Mouse (Mus musculus): Measurements from ENCODE around the gene Wfdc13. TPM values are rescaled to one million over a fixed set of nuclear protein-coding genes. Genes with fewer than 3 reads are reported as not detected.

Wfdc13 gene
- not detected in 2 replicates for polyA plus RNA-seq (2015; fragmentation: Nextera tagmentation; extraction: Ambion mirVana)

GRCm38 (mm10) chr2:164684807-164685206, at the start of gene Wfdc13:
Wfdc13 (plus strand) TSS chr2:164685107.
- Histone ChIP-seq H3K9ac (replicated peaks; ENCODE audit: low read depth, low read length) (no peak within 1 kb of the TSS), H3K27ac (ENCODE audit: low read length) (no peak within 1 kb of the TSS), H3K4me2 (ENCODE audit: low read length) (no peak within 1 kb of the TSS), H3K27me3 (replicated peaks; ENCODE audit: control insufficient read depth, insufficient read depth, low read length) (no peaks in the 10 kb centered on the region; the same call in 1 of the 2 replicates), H3K36me3 (ENCODE audit: control insufficient read depth, insufficient read depth) (no peaks in the 10 kb centered on the region), H3K9me3 (ENCODE audit: control insufficient read depth, low read length) (no peaks in the 10 kb centered on the region), H3K4me3 (replicated peaks; ENCODE audit: low read length) (no peak within 1 kb of the TSS), H3K4me1 (replicated peaks; ENCODE audit: control insufficient read depth, insufficient read depth, low read length) (no peaks in the 10 kb centered on the region)
- 66% methylated on average over 3 of the region's 3 CpGs for WGBS
- ATAC-seq: no peak

GRCm38 (mm10) chr2:164635266-164635665, 49.6 kb upstream of the Wfdc13 start:
- H3K4me3 ChIP-seq (replicated peaks; ENCODE audit: low read length): no peak overlapping the region
- H3K4me2 ChIP-seq (ENCODE audit: low read length): no peak overlapping the region
- H3K9ac ChIP-seq (replicated peaks; ENCODE audit: low read depth, low read length): no peak overlapping the region
- no peaks in the 10 kb centered on the region for H3K36me3 ChIP-seq (ENCODE audit: control insufficient read depth, insufficient read depth)
- H3K27me3 ChIP-seq (replicated peaks; ENCODE audit: control insufficient read depth, insufficient read depth, low read length): no peaks in the 10 kb centered on the region
- no peaks in the 10 kb centered on the region for H3K4me1 ChIP-seq (replicated peaks; ENCODE audit: control insufficient read depth, insufficient read depth, low read length)
- H3K27ac ChIP-seq (ENCODE audit: low read length): no peak overlapping the region
- H3K9me3 ChIP-seq (ENCODE audit: control insufficient read depth, low read length): peaks cover 2% of the 10 kb centered on the region; the same call in 1 of the 2 replicates
- ATAC-seq: no peak
- WGBS: 75% methylated on average over 9 of the region's 9 CpGs

- H3K9ac ChIP-seq (replicated peaks; ENCODE audit: low read depth, low read length): no peak within 1 kb of the TSS
- no peak within 1 kb of the TSS for H3K4me2 ChIP-seq (ENCODE audit: low read length)
- no peaks in the 10 kb centered on the region for H3K36me3 ChIP-seq (ENCODE audit: control insufficient read depth, insufficient read depth)
- no peaks in the 10 kb centered on the region; the same call in 1 of the 2 replicates for H3K4me1 ChIP-seq (replicated peaks; ENCODE audit: control insufficient read depth, insufficient read depth, low read length)
- 90% methylated on average over 3 of the region's 3 CpGs for WGBS
- no peak within 1 kb of the TSS for H3K4me3 ChIP-seq (replicated peaks; ENCODE audit: low read length)
- H3K27ac ChIP-seq (ENCODE audit: low read length): no peak within 1 kb of the TSS
- peaks cover 2% of the 10 kb centered on the region; the same call in 1 of the 2 replicates for H3K9me3 ChIP-seq (ENCODE audit: control insufficient read depth, low read length)
- H3K27me3 ChIP-seq (replicated peaks; ENCODE audit: control insufficient read depth, insufficient read depth, low read length): no peaks in the 10 kb centered on the region
- ATAC-seq: no peak
Observed at GRCm38 (mm10) chr2:164638696-164639095, 46.2 kb upstream of the Wfdc13 start, which contains the start of gene Wfdc16. Wfdc16 (minus strand) TSS chr2:164638796.

- Histone ChIP-seq H3K27ac (ENCODE audit: low read length) (no peak overlapping the region), H3K9me3 (ENCODE audit: control insufficient read depth, low read length) (peaks cover 2% of the 10 kb centered on the region; the same call in 1 of the 2 replicates), H3K27me3 (replicated peaks; ENCODE audit: control insufficient read depth, insufficient read depth, low read length) (no peaks in the 10 kb centered on the region), H3K4me2 (ENCODE audit: low read length) (no peak overlapping the region), H3K9ac (replicated peaks; ENCODE audit: low read depth, low read length) (no peak overlapping the region), H3K4me1 (replicated peaks; ENCODE audit: control insufficient read depth, insufficient read depth, low read length) (no peaks in the 10 kb centered on the region; the same call in 1 of the 2 replicates), H3K4me3 (replicated peaks; ENCODE audit: low read length) (no peak overlapping the region), H3K36me3 (ENCODE audit: control insufficient read depth, insufficient read depth) (no peaks in the 10 kb centered on the region)
- 75% methylated on average over 7 of the region's 7 CpGs for WGBS
- no peak for ATAC-seq
Observed at GRCm38 (mm10) chr2:164641129-164641528, 43.8 kb upstream of the Wfdc13 start.

GRCm38 (mm10) chr2:164641881-164642673, 42.8 kb upstream of the Wfdc13 start:
- Histone ChIP-seq H3K4me2 (ENCODE audit: low read length) (no peak overlapping the region), H3K9me3 (ENCODE audit: control insufficient read depth, low read length) (peaks cover 2% of the 10 kb centered on the region), H3K4me1 (replicated peaks; ENCODE audit: control insufficient read depth, insufficient read depth, low read length) (no peaks in the 10 kb centered on the region; the same call in 1 of the 2 replicates), H3K9ac (replicated peaks; ENCODE audit: low read depth, low read length) (no peak overlapping the region), H3K27ac (ENCODE audit: low read length) (no peak overlapping the region), H3K36me3 (ENCODE audit: control insufficient read depth, insufficient read depth) (no peaks in the 10 kb centered on the region), H3K4me3 (replicated peaks; ENCODE audit: low read length) (no peak overlapping the region), H3K27me3 (replicated peaks; ENCODE audit: control insufficient read depth, insufficient read depth, low read length) (no peaks in the 10 kb centered on the region)
- ATAC-seq: no peak
- 63% methylated on average over 13 of the region's 13 CpGs for WGBS

- Histone ChIP-seq H3K9ac (replicated peaks; ENCODE audit: low read depth, low read length) (no peak within 1 kb of the TSS), H3K9me3 (ENCODE audit: control insufficient read depth, low read length) (no peaks in the 10 kb centered on the region), H3K36me3 (ENCODE audit: control insufficient read depth, insufficient read depth) (no peaks in the 10 kb centered on the region), H3K27me3 (replicated peaks; ENCODE audit: control insufficient read depth, insufficient read depth, low read length) (no peaks in the 10 kb centered on the region), H3K4me2 (ENCODE audit: low read length) (no peak within 1 kb of the TSS), H3K4me1 (replicated peaks; ENCODE audit: control insufficient read depth, insufficient read depth, low read length) (no peaks in the 10 kb centered on the region), H3K27ac (ENCODE audit: low read length) (no peak within 1 kb of the TSS), H3K4me3 (replicated peaks; ENCODE audit: low read length) (no peak within 1 kb of the TSS)
- 15% methylated on average over 11 of the region's 11 CpGs for WGBS
- ATAC-seq: no peak
Observed at GRCm38 (mm10) chr2:164655858-164656257, 29.0 kb upstream of the Wfdc13 start, which contains the start of gene Wfdc10. Wfdc10 (plus strand) TSS chr2:164656046.

- Histone ChIP-seq H3K36me3 (ENCODE audit: control insufficient read depth, insufficient read depth) (no peaks in the 10 kb centered on the region), H3K27ac (ENCODE audit: low read length) (no peak within 1 kb of the TSS), H3K4me2 (ENCODE audit: low read length) (no peak within 1 kb of the TSS), H3K4me1 (replicated peaks; ENCODE audit: control insufficient read depth, insufficient read depth, low read length) (no peaks in the 10 kb centered on the region), H3K4me3 (replicated peaks; ENCODE audit: low read length) (no peak within 1 kb of the TSS), H3K27me3 (replicated peaks; ENCODE audit: control insufficient read depth, insufficient read depth, low read length) (no peaks in the 10 kb centered on the region), H3K9ac (replicated peaks; ENCODE audit: low read depth, low read length) (no peak within 1 kb of the TSS), H3K9me3 (ENCODE audit: control insufficient read depth, low read length) (no peaks in the 10 kb centered on the region)
- WGBS: 84% methylated on average over 9 of the region's 9 CpGs
- ATAC-seq: no peak
Observed at GRCm38 (mm10) chr2:164656483-164656882, 28.4 kb upstream of the Wfdc13 start, which contains the start of gene Wfdc9. Wfdc9 (minus strand) TSS chr2:164656583.

GRCm38 (mm10) chr2:164664851-164665250, 20.1 kb upstream of the Wfdc13 start:
- H3K27ac ChIP-seq (ENCODE audit: low read length): no peak overlapping the region
- no peak overlapping the region for H3K4me2 ChIP-seq (ENCODE audit: low read length)
- no peak for ATAC-seq
- H3K4me1 ChIP-seq (replicated peaks; ENCODE audit: control insufficient read depth, insufficient read depth, low read length): no peaks in the 10 kb centered on the region
- no peaks in the 10 kb centered on the region for H3K9me3 ChIP-seq (ENCODE audit: control insufficient read depth, low read length)
- H3K27me3 ChIP-seq (replicated peaks; ENCODE audit: control insufficient read depth, insufficient read depth, low read length): no peaks in the 10 kb centered on the region
- 90% methylated on average over 7 of the region's 7 CpGs for WGBS
- H3K9ac ChIP-seq (replicated peaks; ENCODE audit: low read depth, low read length): no peak overlapping the region
- H3K36me3 ChIP-seq (ENCODE audit: control insufficient read depth, insufficient read depth): no peaks in the 10 kb centered on the region
- H3K4me3 ChIP-seq (replicated peaks; ENCODE audit: low read length): no peak overlapping the region

- no peaks in the 10 kb centered on the region for H3K36me3 ChIP-seq (ENCODE audit: control insufficient read depth, insufficient read depth)
- no peak overlapping the region for H3K4me2 ChIP-seq (ENCODE audit: low read length)
- no peak overlapping the region for H3K9ac ChIP-seq (replicated peaks; ENCODE audit: low read depth, low read length)
- H3K4me3 ChIP-seq (replicated peaks; ENCODE audit: low read length): no peak overlapping the region
- no peaks in the 10 kb centered on the region for H3K27me3 ChIP-seq (replicated peaks; ENCODE audit: control insufficient read depth, insufficient read depth, low read length)
- no peak for ATAC-seq
- 90% methylated on average over 5 of the region's 5 CpGs for WGBS
- no peaks in the 10 kb centered on the region for H3K9me3 ChIP-seq (ENCODE audit: control insufficient read depth, low read length)
- no peaks in the 10 kb centered on the region for H3K4me1 ChIP-seq (replicated peaks; ENCODE audit: control insufficient read depth, insufficient read depth, low read length)
- no peak overlapping the region for H3K27ac ChIP-seq (ENCODE audit: low read length)
Observed at GRCm38 (mm10) chr2:164670261-164670660, 14.6 kb upstream of the Wfdc13 start.

Data from forebrain, embryonic 16.5 days (tissue).